Mouse (Mus musculus): ENCODE results near the gene Celf1. TPM values are rescaled to one million over a fixed set of nuclear protein-coding genes. Genes with fewer than 3 reads are reported as not detected.

Celf1 gene
- polyA plus RNA-seq, 1 experiment: 19.8 TPM

DNA sequence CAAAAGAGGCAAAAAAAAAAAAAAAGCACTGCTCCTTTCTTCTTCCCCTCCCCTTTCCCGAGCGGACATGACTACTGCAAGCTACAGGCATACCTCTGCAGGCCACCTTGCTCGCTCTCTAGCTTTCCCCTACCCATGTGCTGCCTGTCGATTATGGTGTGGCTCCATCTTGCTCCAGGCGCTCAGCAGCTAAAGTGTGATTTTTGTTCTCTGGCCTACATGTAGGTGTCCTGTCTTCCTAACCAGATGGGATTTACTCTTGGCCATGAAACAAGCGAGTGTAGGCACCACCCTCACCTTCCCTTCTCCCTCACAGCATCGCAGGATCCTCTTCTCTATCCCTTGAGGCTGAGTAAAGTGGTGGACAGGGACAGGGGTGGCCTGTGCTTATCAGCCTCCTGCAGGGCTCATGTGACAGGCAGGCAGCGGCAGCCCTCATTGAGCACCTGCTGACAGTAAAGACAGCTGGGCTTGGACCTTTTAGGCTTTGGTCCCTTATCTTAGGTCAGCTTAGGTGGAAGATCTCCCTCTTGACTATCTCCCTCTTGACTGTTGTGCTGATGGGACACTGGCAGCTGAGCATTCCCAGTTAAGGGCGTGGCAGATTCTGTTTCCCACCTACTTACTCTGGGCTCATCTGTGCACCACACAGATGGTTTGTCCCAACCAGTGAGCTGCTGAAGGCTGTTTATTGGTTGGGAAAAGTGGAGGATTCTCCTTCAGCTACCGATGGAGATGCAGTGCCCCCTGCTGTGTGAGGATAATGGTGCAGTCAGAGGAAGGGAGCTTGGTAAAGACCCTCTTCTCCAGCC, 120.6 kb downstream of the Celf1 start:
- H3K4me1 ChIP-seq (ENCODE audit: control insufficient read depth, insufficient read depth, low read length): no peaks in the 10 kb centered on the region
- H3K36me3 ChIP-seq (ENCODE audit: control insufficient read depth, insufficient read depth, low read length): peaks cover 6% of the 10 kb centered on the region
- no peak overlapping the region for H3K4me3 ChIP-seq (ENCODE audit: control insufficient read depth, low read depth, low read length)
- TF ChIP-seq CTCF (IDR thresholded peaks at IDR 0.05; ENCODE audit: control insufficient read depth, insufficient read depth, insufficient replicate concordance, low read depth, low read length) (peak; percentile 24; the same call in 1 of the 2 replicates), POLR2A (IDR thresholded peaks at IDR 0.05; ENCODE audit: control insufficient read depth, low read depth, low read length) (no peak)
- no peaks in the 10 kb centered on the region for H3K27me3 ChIP-seq (ENCODE audit: control insufficient read depth, insufficient read depth, low read length)
- no peak overlapping the region for H3K27ac ChIP-seq (ENCODE audit: control insufficient read depth, insufficient read depth, low read depth, low read length)

DNA sequence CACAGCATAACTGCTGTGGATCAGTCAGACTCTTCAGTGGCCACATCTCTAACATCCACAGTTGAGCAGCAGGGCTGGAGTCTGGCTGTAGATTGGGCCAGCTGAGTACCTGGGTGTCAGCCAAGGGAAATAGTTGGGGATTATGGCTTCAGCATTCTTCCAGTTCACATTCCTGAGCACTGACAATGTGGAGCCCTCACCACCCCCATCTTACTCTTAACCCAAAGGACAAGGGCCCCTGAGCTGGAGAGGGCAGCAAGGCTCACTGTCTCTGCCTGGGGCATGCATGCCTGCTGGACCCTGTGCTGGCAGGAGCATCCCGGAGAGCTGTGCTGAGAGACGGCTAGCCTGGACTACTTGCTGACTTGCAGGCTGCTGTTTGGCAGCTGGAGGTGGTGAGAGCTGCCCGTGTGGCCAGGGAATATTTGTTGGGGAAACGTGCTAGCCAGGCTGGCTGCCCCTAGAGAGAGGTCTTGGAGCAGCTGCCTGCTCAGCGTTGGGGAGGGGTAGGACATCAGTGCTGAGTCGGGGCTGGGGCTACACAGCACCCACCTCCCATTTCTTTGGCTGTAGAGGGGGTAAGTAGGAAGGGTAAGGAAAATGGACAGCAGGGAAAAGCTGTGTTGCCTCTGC, 121.8 kb downstream of the Celf1 start:
- H3K36me3 ChIP-seq (ENCODE audit: control insufficient read depth, insufficient read depth, low read length): peaks cover 4% of the 10 kb centered on the region
- no peak overlapping the region for H3K27ac ChIP-seq (ENCODE audit: control insufficient read depth, insufficient read depth, low read depth, low read length)
- no peak overlapping the region for H3K4me3 ChIP-seq (ENCODE audit: control insufficient read depth, low read depth, low read length)

DNA sequence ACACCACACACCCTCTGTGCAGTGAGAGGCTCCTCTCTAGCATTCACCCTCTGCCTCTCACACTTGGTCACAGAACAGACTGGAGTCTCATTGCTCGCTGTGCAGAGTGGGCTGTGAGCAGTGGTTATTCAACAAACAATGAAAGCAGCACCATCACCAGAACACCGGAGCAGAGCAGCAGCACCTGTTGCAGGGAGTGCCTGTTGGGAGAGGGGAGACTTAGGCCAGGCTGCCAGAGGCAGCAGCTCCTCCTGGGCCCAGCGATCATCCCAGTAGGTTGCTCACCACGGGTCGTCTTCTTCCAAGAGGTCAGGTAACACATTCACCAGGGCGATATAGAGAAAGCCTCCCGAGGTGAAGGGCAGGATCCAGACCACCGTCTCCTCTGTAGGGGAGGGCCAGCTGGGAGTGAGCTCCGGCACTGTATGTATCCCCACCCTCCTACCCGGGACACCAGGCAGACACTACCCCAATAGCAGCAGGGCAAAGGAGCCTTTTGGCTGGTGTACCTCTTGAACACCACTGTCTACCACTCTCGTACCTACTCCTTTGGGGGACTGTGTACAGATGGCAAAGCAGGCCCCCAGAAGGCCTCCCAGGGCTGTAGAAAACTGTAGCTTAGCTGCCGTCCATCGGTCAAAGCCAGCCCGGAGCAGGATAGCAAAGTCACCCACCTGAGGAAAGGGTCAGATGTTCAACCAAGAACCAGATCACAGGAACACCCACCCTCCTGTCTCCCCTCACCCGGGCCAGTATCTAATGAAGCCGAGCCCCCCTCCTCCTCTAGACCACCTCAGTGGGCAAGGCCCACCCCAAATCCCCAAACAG, 122.8 kb downstream of the Celf1 start:
- Histone ChIP-seq H3K4me3 (ENCODE audit: control insufficient read depth, low read depth, low read length) (no peak overlapping the region), H3K27me3 (ENCODE audit: control insufficient read depth, insufficient read depth, low read length) (no peaks in the 10 kb centered on the region), H3K4me1 (ENCODE audit: control insufficient read depth, insufficient read depth, low read length) (no peaks in the 10 kb centered on the region), H3K27ac (ENCODE audit: control insufficient read depth, insufficient read depth, low read depth, low read length) (no peak overlapping the region), H3K36me3 (ENCODE audit: control insufficient read depth, insufficient read depth, low read length) (no peaks in the 10 kb centered on the region; the same call in none of the 2 replicates)
- TF ChIP-seq POLR2A (IDR thresholded peaks at IDR 0.05; ENCODE audit: control insufficient read depth, low read depth, low read length) (no peak), CTCF (IDR thresholded peaks at IDR 0.05; ENCODE audit: control insufficient read depth, insufficient read depth, insufficient replicate concordance, low read depth, low read length) (no peak)

More for the DNA sequence above, 121.8 kb downstream of the Celf1 start:
- no peaks in the 10 kb centered on the region for H3K27me3 ChIP-seq (ENCODE audit: control insufficient read depth, insufficient read depth, low read length)
- no peak for TF ChIP-seq CTCF (IDR thresholded peaks at IDR 0.05; ENCODE audit: control insufficient read depth, insufficient read depth, insufficient replicate concordance, low read depth, low read length)
- no peak for TF ChIP-seq POLR2A (IDR thresholded peaks at IDR 0.05; ENCODE audit: control insufficient read depth, low read depth, low read length)
- H3K4me1 ChIP-seq (ENCODE audit: control insufficient read depth, insufficient read depth, low read length): no peaks in the 10 kb centered on the region

DNA sequence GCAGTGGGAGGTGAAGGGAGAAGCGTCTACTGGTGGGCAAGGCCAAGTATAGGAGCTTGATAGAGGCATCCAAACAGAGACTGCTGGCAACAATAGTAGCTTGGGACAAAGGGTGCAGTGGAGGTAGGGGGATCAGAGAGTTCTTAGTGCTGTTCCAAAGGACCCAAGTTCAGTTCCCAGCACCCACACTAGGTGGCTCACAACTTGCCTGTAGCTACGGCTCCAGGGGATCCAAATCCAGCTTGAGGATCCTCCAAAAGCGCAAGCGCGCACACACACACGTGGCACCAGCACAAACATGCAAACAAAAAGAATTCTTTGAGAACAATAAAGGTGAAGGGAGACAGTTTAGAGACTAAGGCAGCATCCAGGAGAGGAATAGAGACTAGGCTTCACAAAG, 124.0 kb downstream of the Celf1 start:
- H3K4me1 ChIP-seq (ENCODE audit: control insufficient read depth, insufficient read depth, low read length): peaks cover under 1% of the 10 kb centered on the region; the same call in 1 of the 2 replicates
- no peak overlapping the region for H3K27ac ChIP-seq (ENCODE audit: control insufficient read depth, insufficient read depth, low read depth, low read length)
- TF ChIP-seq POLR2A (IDR thresholded peaks at IDR 0.05; ENCODE audit: control insufficient read depth, low read depth, low read length): no peak
- no peak for TF ChIP-seq CTCF (IDR thresholded peaks at IDR 0.05; ENCODE audit: control insufficient read depth, insufficient read depth, insufficient replicate concordance, low read depth, low read length)
- no peak overlapping the region for H3K4me3 ChIP-seq (ENCODE audit: control insufficient read depth, low read depth, low read length)
- H3K36me3 ChIP-seq (ENCODE audit: control insufficient read depth, insufficient read depth, low read length): no peaks in the 10 kb centered on the region; the same call in none of the 2 replicates
- H3K27me3 ChIP-seq (ENCODE audit: control insufficient read depth, insufficient read depth, low read length): no peaks in the 10 kb centered on the region

DNA sequence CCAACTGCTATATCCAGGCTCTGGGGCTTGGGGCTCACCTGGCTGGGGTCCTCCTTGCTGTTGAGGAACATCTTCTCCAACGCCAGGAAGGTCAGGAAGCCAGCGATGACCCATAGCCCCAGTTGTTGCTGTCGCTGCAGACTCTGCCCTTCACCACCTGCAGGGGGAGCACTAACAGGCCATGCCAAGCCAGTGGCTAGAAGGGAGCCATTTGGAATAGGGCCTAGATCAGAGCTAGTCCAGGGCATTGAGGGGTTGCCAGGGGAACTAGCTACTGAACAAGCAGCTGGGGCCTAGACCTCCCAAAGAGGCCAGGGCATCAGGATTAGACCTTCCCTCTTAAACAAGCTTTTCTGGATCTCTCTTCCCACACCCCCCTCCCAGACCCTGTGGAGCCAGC, 125.4 kb downstream of the Celf1 start:
- no peak overlapping the region for H3K4me3 ChIP-seq (ENCODE audit: control insufficient read depth, low read depth, low read length)
- no peaks in the 10 kb centered on the region; the same call in 1 of the 2 replicates for H3K36me3 ChIP-seq (ENCODE audit: control insufficient read depth, insufficient read depth, low read length)
- no peak overlapping the region for H3K27ac ChIP-seq (ENCODE audit: control insufficient read depth, insufficient read depth, low read depth, low read length)
- H3K4me1 ChIP-seq (ENCODE audit: control insufficient read depth, insufficient read depth, low read length): peaks cover 2% of the 10 kb centered on the region; the same call in 1 of the 2 replicates
- H3K27me3 ChIP-seq (ENCODE audit: control insufficient read depth, insufficient read depth, low read length): no peaks in the 10 kb centered on the region
- TF ChIP-seq POLR2A (IDR thresholded peaks at IDR 0.05; ENCODE audit: control insufficient read depth, low read depth, low read length): no peak
- peak; percentile 73; the same call in 1 of the 2 replicates for TF ChIP-seq CTCF (IDR thresholded peaks at IDR 0.05; ENCODE audit: control insufficient read depth, insufficient read depth, insufficient replicate concordance, low read depth, low read length)

DNA sequence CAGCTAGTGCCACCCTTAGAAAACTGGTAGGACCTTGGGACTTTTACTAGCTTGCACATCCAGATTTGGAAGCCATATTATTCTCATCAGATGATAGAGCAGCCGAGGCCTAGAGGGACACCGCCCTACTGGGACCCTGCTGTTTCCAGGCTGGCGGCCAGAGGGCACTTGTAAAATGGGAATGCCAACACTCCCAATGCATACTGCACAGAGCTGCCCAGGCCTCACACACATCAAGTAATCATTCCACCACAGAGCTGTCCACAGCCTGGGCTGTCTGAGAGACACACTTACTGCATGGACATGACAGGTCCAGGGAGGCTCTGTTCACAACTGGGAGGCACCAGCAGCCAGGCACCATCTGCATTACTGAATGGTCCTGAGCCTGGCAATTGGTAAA, 126.3 kb downstream of the Celf1 start:
- peaks cover 6% of the 10 kb centered on the region for H3K4me1 ChIP-seq (ENCODE audit: control insufficient read depth, insufficient read depth, low read length)
- H3K27ac ChIP-seq (ENCODE audit: control insufficient read depth, insufficient read depth, low read depth, low read length): no peak overlapping the region
- no peak overlapping the region for H3K4me3 ChIP-seq (ENCODE audit: control insufficient read depth, low read depth, low read length)
- H3K36me3 ChIP-seq (ENCODE audit: control insufficient read depth, insufficient read depth, low read length): no peaks in the 10 kb centered on the region; the same call in 1 of the 2 replicates
- TF ChIP-seq POLR2A (IDR thresholded peaks at IDR 0.05; ENCODE audit: control insufficient read depth, low read depth, low read length): no peak
- TF ChIP-seq CTCF (IDR thresholded peaks at IDR 0.05; ENCODE audit: control insufficient read depth, insufficient read depth, insufficient replicate concordance, low read depth, low read length): no peak
- H3K27me3 ChIP-seq (ENCODE audit: control insufficient read depth, insufficient read depth, low read length): no peaks in the 10 kb centered on the region

Measured in testis, adult 2 months (tissue).